Mouse (Mus musculus): ENCODE measurements around the gene Ccl22.
A peak's percentile ranks its signal among the peaks of the same experiment; 100 is the strongest.

The Ccl22 gene

DNA sequence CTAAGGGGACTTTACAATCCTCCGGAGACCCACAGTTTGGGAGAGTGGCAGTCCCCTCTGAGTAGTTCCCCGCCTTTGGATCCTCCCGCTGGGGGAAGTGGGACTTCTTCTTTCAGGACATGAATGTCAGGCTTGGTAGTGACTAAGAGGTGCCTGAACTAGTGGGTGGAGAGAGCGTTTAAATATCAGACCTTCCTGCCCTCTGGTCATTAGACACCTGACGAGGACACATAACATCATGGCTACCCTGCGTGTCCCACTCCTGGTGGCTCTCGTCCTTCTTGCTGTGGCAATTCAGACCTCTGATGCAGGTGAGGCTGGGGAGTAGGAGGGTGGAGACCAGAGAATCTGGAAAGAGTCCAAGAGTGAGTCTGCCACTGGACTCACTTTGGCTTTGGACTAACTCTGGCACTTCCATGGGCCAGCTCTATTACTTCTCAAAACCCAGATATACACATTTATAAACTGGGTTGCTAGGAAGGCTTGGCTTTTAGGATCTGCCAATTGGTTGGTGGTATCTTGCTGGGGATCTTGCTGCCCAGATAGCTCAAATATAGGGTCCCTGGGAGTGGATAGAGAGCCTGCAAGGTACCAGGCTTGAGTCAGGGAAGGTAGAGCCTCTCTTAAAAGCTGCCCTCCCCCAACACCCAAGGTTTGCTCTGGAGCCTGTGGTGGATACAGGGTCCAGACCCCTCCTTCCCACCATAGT is at the start of gene Ccl22:
Gene Ccl22, plus strand, starts transcription at position 115 of the 709 bp plus-strand sequence.
- no peak for DNase-seq

- DNase-seq, result peak; percentile 19 to 38
Measured at GRCm38 (mm10) chr8:94695994-94696384, 49.4 kb upstream of the Ccl22 start, which contains the start of gene Pllp. TSS of gene Pllp (minus strand) at chr8:94696278.

DNA sequence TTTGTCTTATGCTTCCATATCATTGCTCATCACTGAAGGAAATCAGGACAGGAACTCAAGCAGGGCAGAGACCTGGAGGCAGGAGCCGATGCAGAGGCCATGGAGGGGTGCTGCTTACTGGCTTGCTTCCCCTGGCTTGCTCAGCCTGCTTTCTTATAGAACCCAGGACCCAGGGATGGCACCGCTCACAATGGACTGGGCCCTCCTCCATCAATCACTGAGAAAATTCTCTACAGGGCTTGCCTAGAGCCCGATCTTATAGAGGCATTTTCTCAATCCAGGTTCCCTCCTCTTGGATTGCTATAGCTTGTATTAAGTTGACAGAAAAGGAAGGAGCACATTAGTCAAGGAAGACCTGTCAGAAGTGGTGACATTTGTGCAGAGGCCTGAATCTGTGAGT is 48.8 kb upstream of the Ccl22 start:
- DNase-seq, result no peak

GRCm38 (mm10) chr8:94697956-94698355 is 47.4 kb upstream of the Ccl22 start:
- no peak for DNase-seq

GRCm38 (mm10) chr8:94699366-94699765 is 46.0 kb upstream of the Ccl22 start:
- no peak for DNase-seq

GRCm38 (mm10) chr8:94700421-94700935 is 44.9 kb upstream of the Ccl22 start:
- no peak for DNase-seq

DNA sequence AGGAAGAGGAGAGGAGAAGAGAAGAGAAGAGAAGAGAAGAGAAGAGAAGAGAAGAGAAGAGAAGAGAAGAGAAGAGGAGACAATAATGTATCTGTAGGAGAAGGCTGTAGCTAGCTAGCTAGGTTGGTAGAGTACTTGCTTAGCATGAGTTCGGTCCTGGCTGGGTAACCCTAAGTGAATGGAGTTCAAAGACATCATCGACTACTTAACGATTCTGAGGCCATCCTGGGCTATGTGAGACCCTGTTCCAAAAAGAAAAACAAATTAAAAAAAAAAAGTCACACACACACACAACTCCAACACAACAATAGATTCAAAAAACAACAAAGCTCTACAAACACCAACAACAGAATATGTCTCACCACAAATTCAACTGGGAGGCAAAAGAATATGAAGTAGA is 43.2 kb upstream of the Ccl22 start:
- no peak for DNase-seq

DNA sequence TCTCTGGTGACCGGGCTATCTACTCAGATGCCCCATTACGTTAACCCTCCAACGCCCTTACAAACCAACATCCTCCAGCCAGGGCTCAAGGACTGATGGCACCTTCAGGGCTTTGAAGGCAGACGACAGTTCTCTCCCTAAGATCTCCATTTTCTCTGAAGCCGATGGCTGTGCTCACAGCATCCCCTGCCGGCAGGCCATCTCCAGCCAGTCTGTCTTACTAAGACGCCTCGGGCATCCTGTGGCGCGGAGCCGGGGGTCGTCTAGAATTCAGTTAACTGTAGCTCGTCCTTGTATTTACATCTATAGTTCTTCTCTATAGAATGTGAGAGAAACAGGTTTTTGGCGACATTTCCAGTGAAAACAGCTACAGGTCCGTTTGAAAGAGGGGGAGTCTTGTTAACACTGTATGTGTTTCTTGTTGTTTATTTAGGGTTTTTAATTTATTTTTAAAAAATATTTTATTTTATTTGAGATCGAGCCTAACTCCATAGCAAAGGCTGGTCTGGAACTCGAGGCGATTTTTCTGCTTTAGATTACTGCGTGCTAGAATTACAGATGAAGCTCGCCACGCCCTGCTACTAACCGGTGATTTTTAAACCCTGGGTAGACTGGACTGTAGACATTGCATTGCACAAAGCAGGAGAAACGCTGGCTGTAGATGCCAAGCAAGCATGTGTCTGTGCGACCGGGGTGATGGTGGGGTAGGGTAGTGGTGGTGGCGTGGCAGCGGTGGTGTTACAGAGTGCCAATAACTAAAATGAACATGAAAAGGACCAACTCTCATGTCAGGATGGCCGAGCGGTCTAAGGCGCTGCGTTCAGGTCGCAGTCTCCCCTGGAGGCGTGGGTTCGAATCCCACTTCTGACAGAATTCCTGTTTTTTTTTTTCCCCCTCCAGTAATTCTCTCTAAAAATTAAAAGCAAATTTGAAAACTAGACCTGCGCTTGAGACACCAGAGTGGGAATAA is 42.3 kb upstream of the Ccl22 start:
- DNase-seq, result peak; percentile 78 to 82

DNA sequence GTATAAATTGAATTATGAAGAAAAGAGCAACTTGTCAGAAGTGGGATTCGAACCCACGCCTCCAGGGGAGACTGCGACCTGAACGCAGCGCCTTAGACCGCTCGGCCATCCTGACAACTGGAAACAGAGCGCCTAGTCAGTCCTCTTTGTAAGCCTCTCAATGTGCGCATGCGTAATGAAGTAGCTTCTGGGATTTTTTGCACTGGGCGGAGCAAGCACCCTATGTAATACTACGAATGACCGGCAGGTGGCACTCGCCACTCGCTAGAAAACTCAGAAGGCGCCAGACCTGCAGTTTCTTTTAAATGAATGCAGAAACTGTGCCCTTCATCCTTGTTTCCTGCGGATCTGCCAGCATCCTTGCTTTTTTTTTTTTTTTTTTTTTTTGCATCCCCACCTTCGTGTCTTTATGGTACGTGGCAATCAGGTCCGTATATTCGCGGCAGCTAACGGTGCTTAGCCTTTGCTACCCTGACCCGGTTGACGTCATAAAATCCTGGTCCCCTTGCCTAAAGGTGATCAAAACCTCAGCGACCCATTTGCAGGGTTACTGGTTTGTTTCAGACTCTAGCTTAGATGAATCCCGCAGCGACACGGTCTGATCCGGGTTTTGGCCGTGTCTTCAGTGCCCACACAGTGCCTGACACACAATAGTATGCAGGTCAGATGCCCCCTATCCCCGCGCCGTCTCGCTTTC is 41.3 kb upstream of the Ccl22 start:
- peak; percentile 92 to 97 for DNase-seq

DNA sequence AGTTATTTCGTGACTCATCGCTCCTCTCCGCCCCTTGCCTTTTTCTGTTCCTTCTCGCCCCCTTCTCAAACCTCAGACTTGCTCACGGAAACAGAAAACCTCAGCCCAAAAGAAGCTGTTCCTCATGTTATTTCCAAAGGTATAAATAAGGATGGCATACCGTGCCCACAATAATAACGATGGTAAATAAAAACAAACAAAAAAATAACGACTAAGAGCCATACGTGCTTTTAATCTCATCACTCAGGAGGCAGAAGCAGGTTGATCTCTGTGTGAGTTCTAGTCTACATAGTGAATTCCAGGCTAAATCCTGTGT is 40.8 kb upstream of the Ccl22 start:
- no peak for DNase-seq

- no peak for DNase-seq
Measured at GRCm38 (mm10) chr8:94705581-94706245, 39.7 kb upstream of the Ccl22 start.

GRCm38 (mm10) chr8:94706732-94707395 is 38.5 kb upstream of the Ccl22 start:
- no peak for DNase-seq

- DNase-seq, result no peak
Measured at GRCm38 (mm10) chr8:94710336-94710735, 35.1 kb upstream of the Ccl22 start.

DNA sequence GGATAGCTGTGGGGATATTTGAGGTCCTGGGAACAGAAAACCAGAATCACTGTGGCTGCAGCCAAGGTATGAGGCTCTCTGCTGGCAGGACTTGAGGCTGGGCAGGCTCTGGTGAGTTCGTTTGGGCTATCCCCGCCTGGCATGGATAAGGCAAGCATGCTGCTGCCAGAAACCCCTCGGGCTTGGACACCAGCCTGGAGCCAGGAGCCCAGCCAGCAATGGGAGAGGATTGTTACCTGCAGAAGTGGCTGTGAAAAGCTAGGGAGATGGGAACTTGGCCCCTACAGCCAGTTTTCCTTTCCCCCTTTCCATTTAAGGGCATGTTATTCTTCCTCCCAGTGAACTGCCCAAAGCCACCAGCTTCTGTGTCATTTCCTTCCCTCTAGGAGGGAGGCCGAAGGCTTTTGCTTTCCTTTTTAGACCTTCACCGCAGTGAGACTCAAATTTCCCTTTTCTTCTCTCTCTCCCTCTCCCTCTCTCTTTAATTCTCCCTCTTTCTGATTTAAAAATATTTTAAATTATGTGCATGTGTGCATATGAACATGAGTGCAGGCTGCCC is 34.2 kb upstream of the Ccl22 start:
- no peak for DNase-seq

DNA sequence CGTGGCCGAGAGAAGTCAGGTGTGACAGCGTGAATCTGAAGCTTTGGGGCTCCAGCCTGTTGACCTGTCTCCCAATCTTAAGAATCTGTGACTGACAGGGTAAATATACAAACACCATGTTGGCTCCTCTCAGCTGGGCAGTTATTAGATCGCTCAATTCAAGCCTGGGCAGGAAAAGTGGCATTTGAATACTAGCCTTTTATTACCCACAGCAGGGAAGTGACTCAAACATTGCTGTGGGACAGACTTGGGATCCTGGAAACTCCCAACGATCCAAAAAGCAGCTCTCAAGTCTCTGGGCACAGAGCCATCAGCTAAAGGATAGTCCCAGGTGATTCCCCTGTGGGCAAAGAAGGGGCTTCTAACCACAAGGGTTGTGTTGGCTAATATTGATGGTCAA is 30.8 kb upstream of the Ccl22 start:
- DNase-seq, result no peak

- no peak for DNase-seq
Measured at GRCm38 (mm10) chr8:94715871-94716270, 29.5 kb upstream of the Ccl22 start.

DNA sequence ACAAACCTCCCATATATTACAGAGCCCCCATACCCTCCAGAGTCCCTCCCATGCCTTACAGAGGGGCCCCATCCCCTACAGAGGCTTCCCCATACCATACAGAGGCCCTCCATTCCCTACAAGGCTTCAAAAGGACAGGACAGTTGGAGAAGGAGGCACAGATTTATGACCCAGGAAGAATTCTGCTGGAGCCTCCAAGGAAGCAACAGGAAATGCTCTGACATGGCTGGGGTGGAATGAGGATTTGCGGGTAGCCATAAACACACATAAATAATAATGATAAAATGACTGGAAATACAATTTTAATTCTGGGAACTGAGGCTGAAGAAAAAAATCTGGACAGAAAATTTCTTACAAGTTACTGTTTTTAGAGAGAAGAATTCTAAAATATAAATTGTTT is 28.5 kb upstream of the Ccl22 start:
- DNase-seq, result no peak

GRCm38 (mm10) chr8:94725998-94726397 is 19.4 kb upstream of the Ccl22 start:
- DNase-seq, result no peak

GRCm38 (mm10) chr8:94729301-94729700 is 16.1 kb upstream of the Ccl22 start:
- no peak for DNase-seq

GRCm38 (mm10) chr8:94733821-94734465 is 11.4 kb upstream of the Ccl22 start:
- peak in 1 of 2 experiments; percentile 22 for DNase-seq

DNA sequence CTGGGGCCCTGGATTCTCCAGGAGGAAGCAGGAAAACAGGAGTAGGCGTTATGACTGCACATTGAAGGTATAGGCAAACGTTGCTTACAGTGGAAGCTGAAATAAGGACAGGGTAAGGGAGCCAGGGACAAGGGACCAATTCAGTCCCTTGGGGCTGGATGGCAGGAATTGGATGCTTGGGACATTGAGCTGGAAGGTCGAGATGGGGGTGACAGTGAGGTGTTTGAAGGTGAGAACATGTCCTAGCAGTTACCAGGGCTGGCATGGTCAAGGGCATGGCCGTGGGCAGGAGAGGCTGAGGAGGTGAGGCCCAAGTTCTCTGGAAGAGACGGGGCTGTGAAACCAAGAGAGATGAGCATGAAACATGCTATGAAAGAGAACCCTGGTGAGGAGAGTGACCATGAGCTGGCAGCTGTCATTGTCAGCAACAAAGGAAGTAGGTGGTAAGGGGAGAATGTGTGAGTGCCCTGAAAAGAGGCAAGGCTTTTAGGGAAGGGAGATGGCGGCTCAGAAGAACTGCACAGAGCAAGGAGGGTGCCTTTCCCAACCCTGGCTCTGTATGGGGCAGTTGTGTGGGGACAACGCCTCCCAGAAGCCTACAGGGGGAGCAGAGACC is 10.5 kb upstream of the Ccl22 start:
- no peak for DNase-seq

Measured in thymus, postnatal 36 days (tissue).